Mouse (Mus musculus) neural tube, embryonic 11.5 days (tissue): ENCODE results near the gene Atg7. TPM values are rescaled to one million over a fixed set of nuclear protein-coding genes. Genes with fewer than 3 reads are reported as not detected.
A peak's percentile ranks its signal among the peaks of the same experiment; 100 is the strongest.

ENCODE experiments used
- ATAC-seq: fragments of 200-750 bp; cut with Nextera tagmentation; 2 replicates; pipeline ENCODE4 v1.8.0; 2017; ENCODE audit warnings: moderate number of reproducible peaks, mild to moderate bottlenecking, moderate TSS enrichment, moderate library complexity; ENCODE audit not compliant: insufficient read depth, low FRiP score, low TSS enrichment
- DNase-seq: peaks from one replicate; pipeline ENCODE4 v3.0.0-alpha.2; 2015; ENCODE audit warnings: low spot score
- H3K27ac ChIP-seq: fragments of 300-500 bp; sonication (generic); 2 replicates; pipeline ENCODE4 v1.5.1; 2014; ENCODE audit warnings: low read depth, mild to moderate bottlenecking, low read length
- H3K27me3 ChIP-seq: fragments of 300-500 bp; sonication (generic); 2 replicates; pipeline ENCODE4 v1.6.1; 2014; ENCODE audit warnings: mild to moderate bottlenecking, low read length, mixed read lengths; ENCODE audit not compliant: control insufficient read depth, insufficient read depth
- H3K36me3 ChIP-seq: fragments of 300-500 bp; sonication (generic); 2 replicates; pipeline ENCODE4 v1.6.1; 2014; ENCODE audit warnings: mild to moderate bottlenecking, low read length, moderate library complexity, mixed read lengths; ENCODE audit not compliant: control insufficient read depth, insufficient read depth
- H3K4me1 ChIP-seq: fragments of 300-500 bp; sonication (generic); 2 replicates; pipeline ENCODE4 v1.6.1; 2014; ENCODE audit warnings: low read length, mixed read lengths; ENCODE audit not compliant: control insufficient read depth, insufficient read depth
- H3K4me2 ChIP-seq: fragments of 300-500 bp; sonication (generic); 2 replicates; pipeline ENCODE4 v1.6.1; 2014; ENCODE audit warnings: low read depth, mild to moderate bottlenecking, moderate library complexity
- H3K4me3 ChIP-seq: fragments of 300-500 bp; sonication (generic); 2 replicates; pipeline ENCODE4 v1.5.1; 2014; ENCODE audit warnings: low read depth, low read length
- H3K9ac ChIP-seq: fragments of 300-500 bp; sonication (generic); 2 replicates; pipeline ENCODE4 v1.6.1; 2014; ENCODE audit warnings: mild to moderate bottlenecking, low read length
- H3K9me3 ChIP-seq: fragments of 300-500 bp; sonication (generic); 2 replicates; pipeline ENCODE4 v1.6.1; 2016; ENCODE audit warnings: low read length; ENCODE audit not compliant: control insufficient read depth
- WGBS: fragments of 180-500 bp; shearing (Covaris S2); extraction: QIAGEN DNeasy Blood & Tissue Kit; methylation state at CpG from one replicate; pipeline ENCODE4 v1.1.7; 2014; 5-methylcytosine and 5-hydroxymethylcytosine counted together
- polyA plus RNA-seq: library from polyadenylated mRNA; unstranded; fragments of >200 nt; fragmentation: Nextera tagmentation; extraction: Ambion mirVana; gene quantifications from 2 replicates; pipeline ENCODE4 v1.2.1, GENCODE M21; 2014

Gene Atg7
- polyA plus RNA-seq, 1 experiment from 2014 or later, result 20.7 TPM

- no peak overlapping the region for H3K4me3 ChIP-seq
- H3K9ac ChIP-seq, result no peak overlapping the region
- H3K27ac ChIP-seq, result no peak overlapping the region
- H3K4me1 ChIP-seq, result no peaks in the 10 kb centered on the region
- H3K36me3 ChIP-seq, result no peaks in the 10 kb centered on the region
- H3K27me3 ChIP-seq, result no peaks in the 10 kb centered on the region
- WGBS, result 95% methylated on average over 10 of the region's 10 CpGs
- ATAC-seq (no peak), DNase-seq (no peak)
- H3K4me2 ChIP-seq, result no peak overlapping the region
- H3K9me3 ChIP-seq, result no peaks in the 10 kb centered on the region
These were observed 49.8 kb downstream of the Atg7 start for GRCm38 (mm10) chr6:114692691-114693090.

- H3K9ac ChIP-seq, result no peak overlapping the region
- peak; percentile 84 for DNase-seq
- ATAC-seq, result peak; percentile 61; the same call in 1 of the 2 replicates
- H3K27me3 ChIP-seq, result no peaks in the 10 kb centered on the region
- H3K9me3 ChIP-seq, result no peaks in the 10 kb centered on the region
- H3K4me1 ChIP-seq, result no peaks in the 10 kb centered on the region
- H3K36me3 ChIP-seq, result no peaks in the 10 kb centered on the region
- 48% methylated on average over 9 of the region's 9 CpGs for WGBS
- H3K27ac ChIP-seq, result no peak overlapping the region
- no peak overlapping the region for H3K4me2 ChIP-seq
- H3K4me3 ChIP-seq, result no peak overlapping the region
These were observed 55.0 kb downstream of the Atg7 start for GRCm38 (mm10) chr6:114697646-114698490.

- WGBS, result 70% methylated on average over 5 of the region's 5 CpGs
These were observed 55.7 kb downstream of the Atg7 start for GRCm38 (mm10) chr6:114698578-114698977.

GRCm38 (mm10) chr6:114700704-114701103 is 57.8 kb downstream of the Atg7 start:
- WGBS, result 79% methylated on average over 3 of the region's 3 CpGs
- no peaks in the 10 kb centered on the region for H3K27me3 ChIP-seq
- H3K4me1 ChIP-seq, result no peaks in the 10 kb centered on the region
- H3K27ac ChIP-seq, result no peak overlapping the region
- no peak overlapping the region for H3K4me2 ChIP-seq
- ATAC-seq, result no peak
- no peaks in the 10 kb centered on the region for H3K36me3 ChIP-seq
- no peaks in the 10 kb centered on the region for H3K9me3 ChIP-seq
- H3K4me3 ChIP-seq, result no peak overlapping the region
- no peak overlapping the region for H3K9ac ChIP-seq
- no peak for DNase-seq

More at GRCm38 (mm10) chr6:114698578-114698977, 55.7 kb downstream of the Atg7 start:
- DNase-seq (no peak), ATAC-seq (no peak)
- Histone ChIP-seq H3K9ac (no peak overlapping the region), H3K4me3 (no peak overlapping the region), H3K27me3 (no peaks in the 10 kb centered on the region), H3K36me3 (no peaks in the 10 kb centered on the region), H3K4me2 (no peak overlapping the region), H3K27ac (no peak overlapping the region), H3K4me1 (no peaks in the 10 kb centered on the region), H3K9me3 (no peaks in the 10 kb centered on the region)

- Histone ChIP-seq H3K9ac (no peak overlapping the region), H3K4me2 (no peak overlapping the region), H3K9me3 (no peaks in the 10 kb centered on the region), H3K4me1 (no peaks in the 10 kb centered on the region), H3K27ac (no peak overlapping the region), H3K27me3 (no peaks in the 10 kb centered on the region), H3K36me3 (no peaks in the 10 kb centered on the region), H3K4me3 (no peak overlapping the region)
- WGBS, result 82% methylated on average over 3 of the region's 3 CpGs
- ATAC-seq (no peak), DNase-seq (no peak)
These were observed 64.1 kb downstream of the Atg7 start for GRCm38 (mm10) chr6:114707032-114707431.

- no peak overlapping the region for H3K27ac ChIP-seq
- no peak for DNase-seq
These were observed 69.5 kb downstream of the Atg7 start for GRCm38 (mm10) chr6:114712242-114713050.

GRCm38 (mm10) chr6:114713538-114713937 is 70.6 kb downstream of the Atg7 start:
- ATAC-seq (no peak), DNase-seq (no peak)
- H3K4me1 ChIP-seq, result peaks cover 8% of the 10 kb centered on the region; the same call in 1 of the 2 replicates
- no peaks in the 10 kb centered on the region for H3K27me3 ChIP-seq
- no peak overlapping the region for H3K4me2 ChIP-seq
- 69% methylated on average over 3 of the region's 3 CpGs for WGBS
- no peaks in the 10 kb centered on the region for H3K36me3 ChIP-seq
- H3K9me3 ChIP-seq, result no peaks in the 10 kb centered on the region
- H3K4me3 ChIP-seq, result no peak overlapping the region
- no peak overlapping the region for H3K9ac ChIP-seq
- H3K27ac ChIP-seq, result no peak overlapping the region

More at GRCm38 (mm10) chr6:114712242-114713050, 69.5 kb downstream of the Atg7 start:
- 57% methylated on average over 4 of the region's 4 CpGs for WGBS
- no peak for ATAC-seq
- no peak overlapping the region for H3K4me3 ChIP-seq
- no peaks in the 10 kb centered on the region for H3K9me3 ChIP-seq
- peaks cover 8% of the 10 kb centered on the region; the same call in 1 of the 2 replicates for H3K4me1 ChIP-seq
- H3K27me3 ChIP-seq, result no peaks in the 10 kb centered on the region
- H3K9ac ChIP-seq, result no peak overlapping the region
- no peak overlapping the region for H3K4me2 ChIP-seq
- H3K36me3 ChIP-seq, result no peaks in the 10 kb centered on the region

GRCm38 (mm10) chr6:114714654-114715053 is 71.8 kb downstream of the Atg7 start:
- Histone ChIP-seq H3K9me3 (no peaks in the 10 kb centered on the region), H3K27me3 (no peaks in the 10 kb centered on the region), H3K27ac (no peak overlapping the region), H3K4me3 (no peak overlapping the region), H3K4me2 (no peak overlapping the region), H3K4me1 (peaks cover 8% of the 10 kb centered on the region; the same call in 1 of the 2 replicates), H3K36me3 (no peaks in the 10 kb centered on the region), H3K9ac (no peak overlapping the region)
- 44% methylated on average over 5 of the region's 5 CpGs for WGBS
- DNase-seq (no peak), ATAC-seq (no peak)
